Mouse (Mus musculus) neural tube, embryonic 13.5 days (tissue): ENCODE results near the gene Nfkb1. TPM values are rescaled to one million over a fixed set of nuclear protein-coding genes. Genes with fewer than 3 reads are reported as not detected.
A peak's percentile ranks its signal among the peaks of the same experiment; 100 is the strongest.

Experiments used
- ATAC-seq: fragments of 200-750 bp; cut with Nextera tagmentation; 2 replicates; pipeline ENCODE4 v1.8.0; 2017; ENCODE audit warnings: low read depth, mild to moderate bottlenecking, moderate TSS enrichment, moderate library complexity
- H3K27ac ChIP-seq: fragments of 300-500 bp; sonication (generic); replicated peaks from 2 replicates; pipeline ENCODE4 v1.5.1; 2015; ENCODE audit warnings: moderate library complexity, mild to moderate bottlenecking, inconsistent platforms
- H3K27me3 ChIP-seq: fragments of 300-500 bp; sonication (generic); 2 replicates; pipeline ENCODE4 v1.6.1; 2015; ENCODE audit warnings: mild to moderate bottlenecking, inconsistent platforms
- H3K36me3 ChIP-seq: fragments of 300-500 bp; sonication (generic); 2 replicates; pipeline ENCODE4 v1.6.1; 2015; ENCODE audit warnings: mild to moderate bottlenecking, inconsistent platforms
- H3K4me1 ChIP-seq: fragments of 300-500 bp; sonication (generic); replicated peaks from 2 replicates; pipeline ENCODE4 v1.6.1; 2015; ENCODE audit warnings: inconsistent platforms
- H3K4me2 ChIP-seq: fragments of 300-500 bp; sonication (generic); 2 replicates; pipeline ENCODE4 v1.6.1; 2015; ENCODE audit warnings: inconsistent platforms, mild to moderate bottlenecking, moderate library complexity
- H3K4me3 ChIP-seq: fragments of 300-500 bp; sonication (generic); 2 replicates; pipeline ENCODE4 v1.5.1; 2015; ENCODE audit warnings: mild to moderate bottlenecking, inconsistent platforms
- H3K9ac ChIP-seq: fragments of 300-500 bp; sonication (generic); 2 replicates; pipeline ENCODE4 v1.6.1; 2015; ENCODE audit warnings: moderate library complexity, mild to moderate bottlenecking, inconsistent platforms
- H3K9me3 ChIP-seq: fragments of 300-500 bp; sonication (generic); 2 replicates; pipeline ENCODE4 v1.6.1; 2016; ENCODE audit warnings: inconsistent platforms
- WGBS: fragments of 180-500 bp; shearing (Covaris S2); methylation state at CpG from one replicate; pipeline ENCODE4 v1.1.7; 2015; 5-methylcytosine and 5-hydroxymethylcytosine counted together
- polyA plus RNA-seq: library from polyadenylated mRNA; unstranded; fragments of >200 nt; fragmentation: Nextera tagmentation; extraction: Ambion mirVana; gene quantifications from 2 replicates; pipeline ENCODE4 v1.2.1, GENCODE M21; 2015

Nfkb1 gene
- polyA plus RNA-seq, 1 experiment from 2014 or later, result 7.8 TPM

GRCm38 (mm10) chr3:135676364-135676763, 15.0 kb downstream of the Nfkb1 start:
- no peak for ATAC-seq
- Histone ChIP-seq H3K9ac (no peak overlapping the region), H3K4me3 (no peak overlapping the region), H3K4me1 (peaks cover 38% of the 10 kb centered on the region), H3K4me2 (no peak overlapping the region), H3K27ac (no peak overlapping the region), H3K36me3 (no peaks in the 10 kb centered on the region), H3K9me3 (no peaks in the 10 kb centered on the region), H3K27me3 (no peaks in the 10 kb centered on the region)
- 81% methylated on average over 2 of the region's 2 CpGs for WGBS

- 47% methylated on average over 5 of the region's 5 CpGs for WGBS
- Histone ChIP-seq H3K27ac (no peak overlapping the region), H3K4me1 (peaks cover 38% of the 10 kb centered on the region), H3K9ac (no peak overlapping the region), H3K27me3 (no peaks in the 10 kb centered on the region), H3K4me3 (no peak overlapping the region), H3K36me3 (no peaks in the 10 kb centered on the region), H3K4me2 (no peak overlapping the region), H3K9me3 (no peaks in the 10 kb centered on the region)
- 0 out of 2 replicates have a peak, but pooled peaks have one; percentile 24 for ATAC-seq
These were observed 15.9 kb downstream of the Nfkb1 start for GRCm38 (mm10) chr3:135675480-135675879.

GRCm38 (mm10) chr3:135674716-135675392, 16.5 kb downstream of the Nfkb1 start:
- peak overlapping the region; percentile 20; the same call in 1 of the 2 replicates for H3K4me2 ChIP-seq
- H3K27me3 ChIP-seq, result no peaks in the 10 kb centered on the region
- peak overlapping the region; percentile 38 for H3K27ac ChIP-seq
- no peaks in the 10 kb centered on the region for H3K9me3 ChIP-seq
- no peaks in the 10 kb centered on the region for H3K36me3 ChIP-seq
- 0 out of 2 replicates have a peak overlapping the region, but pooled peaks have one; percentile 19 for H3K9ac ChIP-seq
- H3K4me3 ChIP-seq, result 0 out of 2 replicates have a peak overlapping the region, but pooled peaks have one; percentile 4
- H3K4me1 ChIP-seq, result peaks cover 38% of the 10 kb centered on the region
- WGBS, result 26% methylated on average over 13 of the region's 13 CpGs
- ATAC-seq, result peak; percentile 52; the same call in 1 of the 2 replicates

GRCm38 (mm10) chr3:135673695-135674094, 17.7 kb downstream of the Nfkb1 start:
- H3K9me3 ChIP-seq, result no peaks in the 10 kb centered on the region
- H3K4me2 ChIP-seq, result no peak overlapping the region
- no peak overlapping the region for H3K9ac ChIP-seq
- peaks cover 38% of the 10 kb centered on the region for H3K4me1 ChIP-seq
- H3K27ac ChIP-seq, result 0 out of 2 replicates have a peak overlapping the region, but pooled peaks have one; percentile 52
- 0 out of 2 replicates have a peak, but pooled peaks have one; percentile 15 for ATAC-seq
- H3K36me3 ChIP-seq, result no peaks in the 10 kb centered on the region
- 47% methylated on average over 7 of the region's 7 CpGs for WGBS
- H3K4me3 ChIP-seq, result no peak overlapping the region
- no peaks in the 10 kb centered on the region for H3K27me3 ChIP-seq

GRCm38 (mm10) chr3:135673041-135673440, 18.3 kb downstream of the Nfkb1 start:
- 91% methylated on average over 4 of the region's 4 CpGs for WGBS
- no peak for ATAC-seq

GRCm38 (mm10) chr3:135672135-135672534, 19.2 kb downstream of the Nfkb1 start:
- H3K4me3 ChIP-seq, result no peak overlapping the region
- peak; percentile 54; the same call in 1 of the 2 replicates for ATAC-seq
- H3K27me3 ChIP-seq, result no peaks in the 10 kb centered on the region
- no peak overlapping the region for H3K27ac ChIP-seq
- H3K36me3 ChIP-seq, result no peaks in the 10 kb centered on the region
- WGBS, result 41% methylated on average over 5 of the region's 5 CpGs
- no peak overlapping the region for H3K4me2 ChIP-seq
- no peak overlapping the region for H3K9ac ChIP-seq
- H3K4me1 ChIP-seq, result peaks cover 38% of the 10 kb centered on the region
- no peaks in the 10 kb centered on the region for H3K9me3 ChIP-seq

More at GRCm38 (mm10) chr3:135673041-135673440, 18.3 kb downstream of the Nfkb1 start:
- Histone ChIP-seq H3K9ac (no peak overlapping the region), H3K27ac (no peak overlapping the region), H3K36me3 (no peaks in the 10 kb centered on the region), H3K27me3 (no peaks in the 10 kb centered on the region), H3K4me3 (no peak overlapping the region), H3K9me3 (no peaks in the 10 kb centered on the region), H3K4me2 (no peak overlapping the region), H3K4me1 (peaks cover 38% of the 10 kb centered on the region)

- Histone ChIP-seq H3K27me3 (no peaks in the 10 kb centered on the region), H3K36me3 (no peaks in the 10 kb centered on the region), H3K27ac (no peak overlapping the region), H3K9ac (no peak overlapping the region), H3K4me3 (no peak overlapping the region), H3K4me1 (peaks cover 42% of the 10 kb centered on the region), H3K9me3 (no peaks in the 10 kb centered on the region), H3K4me2 (no peak overlapping the region)
- WGBS, result 79% methylated on average over 4 of the region's 4 CpGs
- no peak for ATAC-seq
These were observed 20.5 kb downstream of the Nfkb1 start for GRCm38 (mm10) chr3:135670869-135671268.

GRCm38 (mm10) chr3:135667084-135667483, 24.3 kb downstream of the Nfkb1 start:
- no peak overlapping the region for H3K4me2 ChIP-seq
- no peak overlapping the region for H3K9ac ChIP-seq
- ATAC-seq, result no peak
- H3K27me3 ChIP-seq, result no peaks in the 10 kb centered on the region
- WGBS, result 94% methylated on average over 3 of the region's 3 CpGs
- H3K4me1 ChIP-seq, result peaks cover 13% of the 10 kb centered on the region
- peaks cover 14% of the 10 kb centered on the region for H3K36me3 ChIP-seq
- H3K4me3 ChIP-seq, result no peak overlapping the region
- H3K27ac ChIP-seq, result no peak overlapping the region
- no peaks in the 10 kb centered on the region for H3K9me3 ChIP-seq

- 76% methylated on average over 6 of the region's 6 CpGs for WGBS
- H3K4me1 ChIP-seq, result peaks cover 9% of the 10 kb centered on the region
- no peak overlapping the region for H3K4me3 ChIP-seq
- no peak for ATAC-seq
- H3K27ac ChIP-seq, result no peak overlapping the region
- H3K9ac ChIP-seq, result no peak overlapping the region
- H3K27me3 ChIP-seq, result no peaks in the 10 kb centered on the region
- H3K36me3 ChIP-seq, result peaks cover 14% of the 10 kb centered on the region
- H3K4me2 ChIP-seq, result no peak overlapping the region
- H3K9me3 ChIP-seq, result no peaks in the 10 kb centered on the region
These were observed 25.5 kb downstream of the Nfkb1 start for GRCm38 (mm10) chr3:135665777-135666259.

- H3K4me2 ChIP-seq, result no peak overlapping the region
- no peak overlapping the region for H3K27ac ChIP-seq
- 84% methylated on average over 15 of the region's 15 CpGs for WGBS
- H3K4me1 ChIP-seq, result peaks cover 9% of the 10 kb centered on the region
- no peak overlapping the region for H3K4me3 ChIP-seq
- peaks cover 22% of the 10 kb centered on the region for H3K36me3 ChIP-seq
- H3K9ac ChIP-seq, result no peak overlapping the region
- H3K27me3 ChIP-seq, result no peaks in the 10 kb centered on the region
- no peaks in the 10 kb centered on the region for H3K9me3 ChIP-seq
- ATAC-seq, result no peak
These were observed 29.0 kb downstream of the Nfkb1 start for GRCm38 (mm10) chr3:135662139-135662864.

- 92% methylated on average over 9 of the region's 9 CpGs for WGBS
- Histone ChIP-seq H3K4me2 (no peak overlapping the region), H3K9ac (no peak overlapping the region)
These were observed 29.6 kb downstream of the Nfkb1 start for GRCm38 (mm10) chr3:135661707-135662106.

GRCm38 (mm10) chr3:135658540-135659097, 32.7 kb downstream of the Nfkb1 start:
- H3K9ac ChIP-seq, result no peak overlapping the region
- WGBS, result 88% methylated on average over 7 of the region's 7 CpGs
- no peaks in the 10 kb centered on the region for H3K9me3 ChIP-seq
- no peaks in the 10 kb centered on the region for H3K4me1 ChIP-seq
- H3K4me2 ChIP-seq, result no peak overlapping the region
- H3K27me3 ChIP-seq, result no peaks in the 10 kb centered on the region
- H3K4me3 ChIP-seq, result no peak overlapping the region
- ATAC-seq, result no peak
- peaks cover 27% of the 10 kb centered on the region for H3K36me3 ChIP-seq
- no peak overlapping the region for H3K27ac ChIP-seq

More at GRCm38 (mm10) chr3:135661707-135662106, 29.6 kb downstream of the Nfkb1 start:
- Histone ChIP-seq H3K36me3 (peaks cover 22% of the 10 kb centered on the region), H3K4me3 (no peak overlapping the region), H3K27me3 (no peaks in the 10 kb centered on the region), H3K4me1 (peaks cover 9% of the 10 kb centered on the region), H3K9me3 (no peaks in the 10 kb centered on the region), H3K27ac (no peak overlapping the region)
- no peak for ATAC-seq
